Mouse (Mus musculus) erythroid progenitor cell, adult 5-6 weeks (primary cell): ENCODE measurements around the gene Fam81a. TPM values are rescaled to one million over a fixed set of nuclear protein-coding genes. Genes with fewer than 3 reads are reported as not detected.

Source experiments
- ATAC-seq: replicated peaks from 2 replicates; pipeline ENCODE4 v1.8.0; 2016; ENCODE audit warnings: moderate number of reproducible peaks, mild to moderate bottlenecking, moderate TSS enrichment, inconsistent platforms; ENCODE audit not compliant: poor library complexity, low FRiP score, severe bottlenecking
- total RNA-seq, 2 experiments: library from RNA; stranded (forward) in 1 of 2; stranded (reverse) in 1 of 2; fragments of 150-400 nt in 1 of 2; fragments of 186-747, 209-891 nt in 1 of 2; gene quantifications; 2 replicates each; pipeline versions ENCODE4 v1.2.3 to v1.2.4; 2015 to 2017; ENCODE audit warnings: low replicate concordance in 2 of 2

Fam81a gene
- total RNA-seq, 2 experiments from 2014 or later: not detected

DNA sequence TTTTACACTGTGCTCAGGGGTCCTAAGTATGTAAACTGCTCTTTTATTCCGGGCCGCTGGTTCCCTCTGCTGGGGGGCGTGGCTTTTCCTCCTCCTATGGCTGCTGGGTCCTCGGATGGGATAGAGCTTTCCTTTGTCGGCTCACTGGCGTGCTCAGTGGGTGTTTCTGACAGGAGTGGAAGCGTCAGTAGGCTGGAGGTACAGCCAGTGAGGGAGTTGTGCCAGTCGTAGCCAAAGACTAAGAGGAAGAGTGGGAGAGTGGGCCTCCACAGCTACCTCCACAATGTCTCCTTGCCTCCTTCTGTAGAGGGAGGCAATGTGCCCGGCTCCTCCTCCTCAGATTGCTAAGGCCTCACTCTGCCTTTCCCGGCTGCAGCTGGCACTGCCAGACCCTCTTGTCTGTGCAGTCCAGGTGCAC, 30.5 kb downstream of the Fam81a start:
- ATAC-seq: no peak

DNA sequence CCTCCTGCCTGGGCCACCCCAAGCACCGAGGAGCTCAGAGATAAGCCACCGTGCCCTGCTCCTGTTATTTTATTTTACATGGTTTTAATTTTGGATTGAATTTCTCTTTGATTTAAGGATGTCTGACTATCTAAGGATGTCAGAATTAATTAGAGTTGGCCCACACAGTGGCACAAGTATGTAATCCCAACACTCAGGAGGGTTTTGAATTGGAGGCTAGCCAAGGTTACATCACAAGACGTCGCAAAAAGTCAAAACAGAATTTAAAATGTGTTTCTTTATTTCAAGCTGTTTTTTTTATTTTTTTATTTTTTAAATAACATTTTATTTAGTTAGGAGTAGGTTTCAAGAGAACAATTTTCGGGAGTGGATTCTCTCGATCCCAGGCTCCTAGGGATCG, 31.5 kb downstream of the Fam81a start:
- ATAC-seq: no peak

DNA sequence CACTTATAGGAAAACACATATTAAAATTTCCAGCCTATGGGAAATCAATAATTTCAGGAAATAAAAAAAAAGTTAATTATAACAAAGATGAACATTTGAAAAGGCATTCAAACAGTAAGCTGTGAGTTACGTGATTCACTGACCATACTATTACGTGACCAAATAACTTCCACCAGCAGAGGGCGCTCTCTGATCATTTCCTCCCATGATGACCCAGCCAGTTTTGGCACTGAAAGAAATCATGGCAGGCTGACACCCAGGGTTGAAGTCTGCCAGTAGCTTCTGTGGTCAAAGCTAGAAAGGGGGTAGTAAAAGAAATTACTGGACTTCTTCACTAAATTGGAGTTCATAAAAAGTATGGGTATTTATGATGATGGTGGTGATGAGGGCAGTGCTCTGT, 33.1 kb downstream of the Fam81a start:
- ATAC-seq: 0 out of 2 replicates have a peak, but pooled peaks have one; percentile 46

DNA sequence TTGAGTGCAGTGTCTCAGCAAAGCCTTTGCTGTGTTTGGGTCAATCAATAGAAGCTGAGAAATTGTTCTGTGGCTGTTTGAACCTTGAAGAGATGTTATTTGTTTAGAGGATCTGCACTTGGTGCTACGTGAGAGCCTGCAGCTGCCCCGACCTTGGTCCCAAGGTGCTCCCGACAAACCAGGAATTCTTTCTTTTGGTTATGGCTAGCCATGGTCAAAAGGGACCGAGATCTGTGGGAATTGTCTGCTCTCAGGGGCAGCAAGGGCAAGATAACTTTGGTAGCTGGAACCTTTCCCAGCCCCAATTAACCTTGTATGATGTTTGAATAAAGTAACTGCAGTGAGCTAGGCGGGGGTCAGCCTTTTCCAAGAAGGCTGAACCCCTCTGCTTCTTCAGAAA, 34.2 kb downstream of the Fam81a start:
- no peak for ATAC-seq

DNA sequence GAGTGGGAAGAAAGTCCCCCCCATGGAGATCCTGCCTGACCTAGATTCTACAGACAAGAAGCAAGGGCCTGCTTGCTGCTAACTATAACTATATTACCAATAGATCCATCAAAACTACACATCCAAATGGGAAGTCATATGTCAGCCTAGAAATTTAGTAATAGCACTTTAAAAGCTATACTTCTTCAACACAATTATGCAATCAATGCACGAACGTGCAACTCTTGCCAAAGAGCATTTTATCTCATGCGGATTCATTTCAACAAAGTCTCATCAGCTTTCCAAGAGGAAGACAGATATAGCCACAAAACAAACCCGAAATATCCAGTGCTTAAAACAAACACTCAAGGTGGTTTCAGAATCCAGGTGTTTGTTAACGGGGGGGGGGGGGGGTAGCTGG, 36.8 kb downstream of the Fam81a start:
- ATAC-seq: no peak

DNA sequence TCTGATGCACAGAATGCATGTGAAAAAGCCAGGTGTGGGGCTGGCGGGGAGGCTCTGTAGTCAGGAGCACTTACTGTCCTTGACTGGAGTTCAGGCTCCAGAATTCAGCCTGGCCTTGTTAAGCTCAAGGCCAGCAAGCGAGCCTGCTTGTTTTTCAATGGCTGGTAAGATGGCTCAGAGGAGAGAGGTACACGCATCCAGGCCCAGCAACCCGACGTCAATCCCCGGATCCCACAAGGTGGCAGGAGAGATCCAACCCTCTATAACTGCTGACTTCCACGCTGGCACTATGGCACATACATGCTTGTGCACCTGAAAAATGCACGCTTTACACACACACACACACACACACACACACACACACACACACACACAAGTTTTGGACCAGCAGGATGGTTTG, 39.3 kb downstream of the Fam81a start:
- no peak for ATAC-seq

DNA sequence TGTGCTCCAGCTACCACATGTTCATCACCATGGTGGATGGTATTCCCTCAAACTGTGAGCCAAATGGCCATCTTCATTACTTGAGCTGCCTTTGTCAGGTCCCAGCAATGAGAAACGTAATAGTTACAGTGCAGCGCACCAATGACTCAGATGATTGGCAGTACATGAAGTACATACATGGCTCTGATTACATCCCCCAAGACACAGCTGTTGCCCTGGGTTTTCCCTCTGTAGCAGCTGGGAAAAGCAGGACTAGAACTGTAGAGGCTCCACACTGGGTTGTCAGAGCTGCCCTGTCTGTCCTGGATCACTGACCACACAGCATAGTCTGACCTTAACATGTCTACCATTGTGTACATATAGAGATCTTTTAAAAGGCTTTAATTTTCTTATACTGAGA, 44.8 kb downstream of the Fam81a start:
- no peak for ATAC-seq

DNA sequence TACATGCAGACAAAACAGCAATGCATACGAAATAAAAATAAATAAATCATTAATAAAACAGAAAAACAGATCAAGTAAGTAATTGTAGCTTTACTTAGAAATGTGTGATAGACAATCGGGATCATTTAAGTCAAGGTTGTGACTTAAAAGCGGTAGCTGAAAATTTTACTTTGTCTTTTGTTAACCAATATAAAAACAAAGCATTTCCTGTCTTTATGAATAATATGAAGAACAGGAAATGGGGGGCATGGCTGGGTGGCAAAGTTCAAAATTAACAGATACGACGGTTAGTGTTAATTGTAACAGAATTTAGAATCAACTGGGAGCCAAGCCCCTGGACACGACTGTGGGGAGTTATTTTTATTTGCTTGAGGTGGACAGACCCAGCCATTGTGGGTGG, 47.3 kb downstream of the Fam81a start:
- no peak for ATAC-seq

DNA sequence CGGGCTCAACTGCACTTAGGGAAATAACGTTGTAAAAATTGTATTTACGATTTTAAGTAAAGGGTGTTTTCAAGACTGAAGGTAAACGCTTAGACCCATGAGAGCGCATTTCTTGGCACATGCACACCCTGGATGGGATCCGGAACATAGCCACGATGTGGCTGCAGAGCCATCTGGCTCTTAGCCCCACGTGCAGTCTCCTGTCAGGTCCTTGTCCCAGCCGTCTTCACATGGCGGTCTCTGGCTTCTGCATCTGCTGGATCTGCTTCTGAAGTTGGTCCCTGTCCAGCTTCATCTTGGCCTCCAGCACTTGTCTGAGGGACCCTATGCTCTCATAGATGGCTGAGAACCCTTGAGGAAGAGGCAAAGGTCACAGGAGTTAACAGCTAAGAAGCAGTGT, 51.8 kb downstream of the Fam81a start:
- no peak for ATAC-seq

DNA sequence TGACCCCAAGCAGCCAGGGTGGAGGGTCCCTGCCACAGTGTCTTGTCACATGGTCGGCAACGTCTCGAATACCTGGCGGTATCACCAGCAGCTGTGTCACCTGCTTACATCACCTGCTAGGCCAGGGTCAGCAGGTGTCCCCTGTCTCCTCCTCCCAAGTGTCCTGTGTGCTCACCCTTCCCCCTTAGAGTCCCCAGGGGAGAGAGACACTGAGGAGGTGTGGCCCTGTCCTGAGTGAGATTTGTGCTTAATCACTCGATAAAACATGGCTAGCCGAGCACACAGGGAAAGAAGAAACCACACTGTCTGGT, 53.6 kb downstream of the Fam81a start:
- no peak for ATAC-seq

DNA sequence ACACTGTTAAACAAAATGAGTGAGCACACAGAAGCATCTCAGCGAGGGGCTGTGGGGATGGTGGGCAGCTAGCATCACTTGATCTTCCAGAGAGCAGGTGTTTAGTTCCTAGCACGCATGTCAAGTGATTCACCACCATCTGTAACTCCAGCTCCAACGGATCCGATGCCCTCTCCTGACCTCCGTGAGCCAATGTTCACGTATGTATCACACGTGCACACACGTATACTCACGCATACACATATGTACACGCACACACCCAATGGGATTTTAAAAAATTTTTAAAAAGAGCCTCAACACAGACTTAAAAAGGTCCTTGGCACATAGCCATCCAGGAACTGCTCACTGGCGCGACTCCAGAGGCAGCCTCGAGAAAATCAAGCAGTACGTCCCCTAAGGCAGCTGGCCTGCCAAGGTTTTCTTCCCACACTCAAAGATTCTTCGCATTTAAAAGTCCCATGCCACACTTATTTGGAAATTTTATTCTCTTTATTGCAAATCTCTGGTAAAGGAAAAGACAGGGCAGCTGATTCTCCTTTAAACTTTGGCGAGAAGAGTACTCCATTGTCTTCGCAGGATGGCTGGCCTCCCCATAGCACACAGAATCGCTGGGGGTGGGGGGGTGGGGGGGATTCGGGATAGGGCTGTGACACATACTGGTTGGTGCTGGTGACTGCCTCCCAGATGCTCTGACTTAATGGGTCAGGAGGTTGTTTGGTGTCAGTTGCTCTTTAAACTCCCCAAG, 54.1 kb downstream of the Fam81a start:
- ATAC-seq: no peak

DNA sequence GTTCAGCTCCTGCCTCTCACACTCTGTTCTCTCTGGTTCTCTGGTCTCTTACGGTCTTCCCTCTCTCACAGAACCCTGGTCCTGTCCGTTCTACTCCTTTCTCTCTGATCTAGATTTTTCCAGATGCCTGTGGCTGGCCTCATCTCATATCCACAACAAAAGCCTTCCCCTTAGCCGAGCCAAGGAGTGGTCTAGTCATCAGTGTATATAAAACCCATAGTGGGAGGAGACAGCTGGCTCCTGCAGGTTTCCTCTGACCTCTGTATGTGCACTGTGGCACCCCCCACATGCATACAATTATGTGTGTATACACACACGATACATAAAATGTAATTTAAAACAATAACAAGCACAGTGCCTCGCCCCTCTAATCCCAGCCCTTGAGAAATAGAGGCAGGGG, 55.0 kb downstream of the Fam81a start:
- no peak for ATAC-seq

DNA sequence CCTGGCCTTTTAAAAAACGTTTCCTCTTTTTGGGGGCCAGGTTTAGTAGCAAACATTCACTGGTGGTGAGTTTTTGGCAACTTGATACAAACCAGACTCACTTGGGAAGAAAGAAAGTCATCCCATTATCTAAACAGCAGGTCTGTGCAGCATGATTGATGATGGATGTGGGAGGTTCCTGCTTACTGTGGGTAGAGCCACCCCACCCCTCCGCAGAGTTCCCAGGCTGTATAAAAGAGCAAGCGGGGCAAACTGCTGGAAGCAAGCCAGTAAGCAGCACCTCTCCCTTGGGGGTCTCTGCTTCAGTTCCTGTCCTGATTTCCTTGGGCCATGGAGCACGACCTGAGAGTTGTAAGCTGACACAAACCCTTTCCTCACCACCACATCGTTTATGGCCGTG, 56.3 kb downstream of the Fam81a start:
- no peak for ATAC-seq

DNA sequence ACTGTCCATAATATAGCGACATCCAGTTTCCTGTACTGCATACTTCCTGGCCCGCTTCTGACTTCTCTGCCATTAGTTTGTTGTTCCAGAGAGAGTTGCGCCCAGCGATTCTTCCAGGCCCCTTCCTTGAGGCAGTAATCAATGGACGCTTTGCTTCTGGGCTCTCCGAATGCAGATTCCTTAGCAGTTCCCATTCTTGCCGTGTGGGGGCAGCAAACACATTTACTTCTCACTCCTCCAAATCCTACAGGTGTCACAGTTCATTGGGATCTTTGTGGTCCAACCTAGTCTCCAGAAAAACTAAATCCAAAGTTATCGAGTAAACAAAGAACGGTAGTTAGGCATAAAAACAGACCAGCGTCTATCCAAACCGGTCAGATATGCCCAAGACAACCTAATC, 58.3 kb downstream of the Fam81a start:
- ATAC-seq: no peak

DNA sequence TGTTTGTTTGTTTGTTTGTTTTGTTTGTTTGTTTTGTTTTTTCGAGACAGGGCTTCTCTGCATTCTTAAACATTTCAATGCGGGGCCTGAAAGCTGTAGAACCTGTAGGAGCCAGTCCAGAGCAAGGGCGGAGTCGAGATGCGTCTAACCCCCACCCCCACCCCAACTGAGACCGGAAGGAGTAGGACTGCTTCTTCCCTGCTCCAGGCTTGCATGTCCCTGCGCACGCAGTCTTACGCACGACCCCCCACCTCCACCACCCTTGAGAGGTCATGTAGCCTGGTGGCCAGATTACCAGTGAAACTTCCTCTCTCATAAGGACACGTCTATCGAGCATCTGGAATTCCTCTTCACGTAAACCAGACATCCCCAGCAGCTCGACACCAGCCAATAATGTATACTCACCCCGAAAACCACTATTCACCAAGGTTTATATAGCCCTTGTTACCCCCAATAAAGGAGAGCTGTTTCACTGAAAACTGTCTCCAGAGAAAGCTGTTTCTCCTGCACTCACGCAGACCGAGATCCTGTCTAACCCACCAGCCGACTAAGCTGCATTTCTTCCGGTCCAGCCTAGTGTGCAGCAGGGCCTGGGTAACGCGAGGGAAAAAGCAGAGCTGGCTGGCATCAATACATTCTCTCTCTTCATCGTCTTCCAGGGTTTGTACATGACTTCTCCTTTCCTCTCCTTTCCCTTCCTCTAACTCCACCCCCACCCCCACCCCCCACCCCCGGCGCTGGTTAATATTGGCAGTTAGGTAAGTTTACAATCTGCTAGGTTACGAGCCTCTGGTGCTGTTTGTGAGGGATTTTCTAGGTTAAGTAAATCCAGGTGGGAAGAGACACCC, 59.8 kb downstream of the Fam81a start:
- no peak for ATAC-seq

DNA sequence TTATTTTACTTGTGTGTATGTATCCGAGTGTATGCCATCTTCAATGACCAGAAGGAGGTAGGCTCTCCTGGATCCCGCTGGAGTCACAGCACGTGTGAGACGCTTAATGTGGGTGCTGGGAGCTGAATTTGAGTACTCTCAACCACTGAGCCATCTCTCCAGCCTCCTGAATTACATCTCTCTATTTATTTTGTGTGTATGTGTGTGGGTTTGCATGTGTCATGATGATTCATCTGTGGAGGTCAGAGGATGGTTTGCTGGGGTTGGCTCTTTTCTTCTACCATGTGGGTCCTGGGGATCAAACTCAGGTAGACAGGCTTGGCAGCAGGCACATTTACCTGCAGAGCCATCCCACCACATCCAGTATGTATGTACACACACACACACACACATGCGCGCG, 60.6 kb downstream of the Fam81a start:
- no peak for ATAC-seq

DNA sequence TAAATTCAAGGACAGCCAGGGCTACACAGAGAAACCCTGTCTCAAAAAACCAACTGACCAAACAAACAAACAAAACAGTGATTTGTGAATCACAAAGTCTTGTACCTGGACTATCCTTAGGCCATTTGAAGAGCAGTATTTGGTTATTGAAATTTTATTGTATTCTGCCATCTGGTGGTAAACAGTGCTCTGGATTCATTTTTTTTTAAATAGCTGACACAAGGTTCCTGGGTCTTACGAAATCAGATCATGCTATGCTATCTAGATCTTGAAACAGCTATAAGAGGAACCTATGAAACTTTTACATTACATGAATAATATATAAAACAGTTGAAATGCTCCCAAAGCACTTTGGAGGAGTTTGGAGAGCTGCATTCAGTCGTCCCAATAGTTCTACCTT, 61.4 kb downstream of the Fam81a start:
- ATAC-seq: no peak

DNA sequence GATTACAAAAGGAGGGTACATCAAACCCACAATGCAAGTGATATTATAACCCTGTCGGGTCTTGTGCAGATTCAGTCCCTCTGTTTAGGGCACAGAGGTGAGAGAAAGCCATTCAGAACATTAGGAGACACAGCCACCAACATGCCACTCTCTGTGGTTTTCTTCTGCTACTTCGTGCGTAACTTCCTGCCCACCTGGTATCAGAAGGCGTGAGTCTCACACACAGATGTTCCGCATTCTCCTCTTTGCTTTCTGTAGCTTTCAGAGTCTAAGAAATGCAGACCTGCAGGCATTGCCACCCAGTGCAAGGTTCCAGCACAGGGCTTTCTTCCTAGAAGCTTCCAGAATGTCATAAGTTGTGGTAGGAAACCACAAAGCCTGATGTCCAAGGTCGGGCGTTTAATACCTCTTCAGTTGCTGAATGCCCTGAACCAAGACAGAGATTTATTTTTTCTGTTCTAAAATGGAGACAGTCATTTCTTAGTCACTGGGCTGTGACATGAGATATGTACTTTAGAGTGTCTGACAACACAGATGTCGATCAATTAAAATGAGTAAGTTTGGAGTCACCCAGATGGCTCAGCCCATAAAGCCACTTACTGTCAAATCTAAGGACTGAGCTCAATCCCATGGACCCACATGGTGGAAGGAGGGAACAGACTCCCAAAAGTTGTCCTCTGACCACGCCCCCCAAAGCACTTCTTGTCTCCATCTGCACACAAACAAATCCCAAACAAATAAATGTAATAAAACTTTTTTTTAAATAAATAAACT, 62.1 kb downstream of the Fam81a start:
- ATAC-seq: no peak

DNA sequence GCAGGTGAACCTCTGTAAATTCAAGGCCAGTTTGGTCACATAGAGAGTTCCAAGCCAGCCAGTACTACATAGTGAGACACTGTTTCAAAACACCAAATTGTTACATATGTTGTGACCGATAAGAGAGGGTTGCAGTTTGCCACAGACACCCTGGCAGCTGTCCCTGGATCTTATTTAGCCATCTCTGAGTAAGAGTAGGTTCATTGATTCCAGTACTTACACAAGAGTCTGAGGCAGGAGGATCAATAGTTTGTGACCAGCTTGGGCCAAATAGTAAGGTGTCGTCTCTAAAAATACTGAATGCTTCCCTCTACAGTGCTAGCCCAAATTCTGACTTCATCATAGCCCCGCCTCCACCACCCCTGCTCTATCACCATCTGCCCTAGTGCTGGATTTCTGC, 64.3 kb downstream of the Fam81a start:
- peak; percentile 71; the same call in 1 of the 2 replicates for ATAC-seq

DNA sequence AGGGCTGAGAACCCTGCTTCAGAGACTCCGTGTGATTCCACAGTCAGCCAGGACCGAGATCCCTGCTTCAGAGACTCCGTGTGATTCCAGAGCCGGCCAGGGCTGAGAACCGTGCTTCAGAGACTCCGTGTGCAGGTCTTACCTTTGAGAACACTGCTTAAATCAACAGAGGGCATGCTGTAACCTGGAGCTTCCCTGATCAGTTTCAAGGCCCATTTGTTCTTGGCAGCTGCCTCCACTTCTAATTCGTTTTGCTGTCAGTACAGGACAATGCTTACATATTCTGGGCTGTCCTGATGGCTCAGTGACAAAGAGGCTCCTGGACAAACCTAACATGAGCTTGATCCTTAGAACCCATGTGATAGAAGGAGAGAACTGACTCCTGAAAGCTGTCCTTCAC, 65.2 kb downstream of the Fam81a start:
- ATAC-seq: no peak

DNA sequence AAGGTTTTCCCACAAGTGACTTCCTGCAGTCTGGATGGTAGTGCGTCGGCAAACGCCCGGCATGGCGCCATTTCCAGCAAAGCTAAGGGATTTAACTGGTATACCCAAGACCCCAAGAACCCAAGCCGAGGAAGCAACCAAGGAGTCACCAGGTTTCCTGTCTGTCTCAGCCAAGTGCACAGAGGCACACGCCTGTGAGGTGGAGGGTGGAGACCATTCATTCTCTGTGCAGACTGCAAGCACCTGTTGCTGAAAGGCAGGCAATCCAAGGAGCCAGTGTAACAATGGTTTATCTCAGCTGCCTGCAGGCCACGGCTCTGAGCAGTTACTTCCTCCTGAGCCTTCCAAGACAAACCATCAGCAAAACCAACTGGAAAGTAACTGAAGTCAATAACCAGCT, 70.0 kb downstream of the Fam81a start:
- no peak for ATAC-seq
